In the genomic region with DNA sequence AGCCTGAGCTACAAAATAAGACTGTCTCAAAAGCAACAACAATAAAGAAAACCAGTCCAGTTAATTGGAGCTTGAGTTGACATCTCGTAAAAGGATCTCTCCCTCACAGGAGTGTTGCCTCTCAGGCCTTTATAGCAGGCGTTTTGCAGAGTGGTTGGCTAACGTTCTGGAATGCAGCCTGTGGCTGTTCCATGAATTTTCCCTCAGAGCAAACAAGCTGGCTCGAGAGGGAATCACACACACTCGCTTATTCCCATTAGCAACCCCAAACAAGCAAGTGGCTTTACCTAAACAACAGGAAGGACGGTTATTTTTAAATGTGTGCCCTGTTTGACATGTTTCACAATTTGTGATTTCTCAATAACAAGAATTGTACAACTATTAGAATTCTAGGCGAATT, we compare ENCODE assay signal across 8 mouse cellular contexts. TPM values are rescaled to one million over a fixed set of nuclear protein-coding genes. Genes with fewer than 3 reads are reported as not detected.
DNase-seq lines count a peak whose midpoint lies in the region; ATAC-seq lines count a peak whose summit lies in the region.
"Had no signal": no experiment of that assay in that cellular context is flagged by ENCODE, and none has a peak within 500 bp of the region (broad histone marks: within the 10 kb centered on the region; RNA-seq: fewer than 3 reads in every experiment).

No protein-coding gene starts in this region.

- no peaks in the 10 kb centered on the region for H3K27me3 ChIP-seq in midbrain, embryonic 13.5 days
- H3K27me3 ChIP-seq: embryonic facial prominence, embryonic 13.5 days had no signal

- H3K9me3 ChIP-seq in midbrain, embryonic 13.5 days, result no peaks in the 10 kb centered on the region
- H3K9me3 ChIP-seq: embryonic facial prominence, embryonic 13.5 days had no signal

- H3K4me2 ChIP-seq in midbrain, embryonic 13.5 days (replicated peaks), result no peak overlapping the region
- H3K4me2 ChIP-seq: embryonic facial prominence, embryonic 13.5 days had no signal

- H3K27ac ChIP-seq in midbrain, embryonic 13.5 days, result no peak overlapping the region
- H3K27ac ChIP-seq: embryonic facial prominence, embryonic 13.5 days had no signal

- no peak overlapping the region for H3K4me3 ChIP-seq in midbrain, embryonic 13.5 days (replicated peaks)
- H3K4me3 ChIP-seq: embryonic facial prominence, embryonic 13.5 days had no signal

- ATAC-seq in midbrain, embryonic 13.5 days, result no peak

- peaks cover 4% of the 10 kb centered on the region; the same call in 1 of the 2 replicates for H3K4me1 ChIP-seq in midbrain, embryonic 13.5 days (replicated peaks)
- H3K4me1 ChIP-seq: embryonic facial prominence, embryonic 13.5 days had no signal

- DNase-seq in urinary bladder, postnatal 25 days (ENCODE audit: low spot score), result peak; percentile 14
- DNase-seq in urinary bladder, adult 2 months (ENCODE audit: low spot score), result no peak
- DNase-seq in gonadal fat pad, adult 2 months (ENCODE audit: low read depth), result peak; percentile 23
- peak; percentile 17 for DNase-seq in kidney, postnatal 14 days
- no peak for DNase-seq in frontal cortex, postnatal 10 days (ENCODE audit: low spot score in 2 of 2)
- DNase-seq in spleen, postnatal 14 days (ENCODE audit: low spot score in 2 of 2), result no peak

- no peak overlapping the region for H3K9ac ChIP-seq in midbrain, embryonic 13.5 days (replicated peaks)
- H3K9ac ChIP-seq: embryonic facial prominence, embryonic 13.5 days had no signal

- WGBS in midbrain, embryonic 13.5 days, result 62% methylated on average over 7 of the region's 7 CpGs

- no peaks in the 10 kb centered on the region for H3K36me3 ChIP-seq in midbrain, embryonic 13.5 days
- H3K36me3 ChIP-seq: embryonic facial prominence, embryonic 13.5 days had no signal

RNA-seq across cellular contexts. Expression of a gene that starts 59.2 kb away (rescaled TPM):
- 50.0 and 53.2 TPM in 2 replicates for polyA plus RNA-seq in urinary bladder, adult 2 months (2012; rRNA removed)
- 24.8 and 35.4 TPM in 2 replicates for polyA plus RNA-seq in gonadal fat pad, adult 2 months (2012; rRNA removed)
- polyA plus RNA-seq in midbrain, embryonic 13.5 days (2015; fragmentation: Nextera tagmentation; extraction: Ambion mirVana), result 68.3 and 82.1 TPM in 2 replicates

Comparison
In these comparisons a context has a peak if more than half of its experiments do, and no peak if none do; other contexts are left out.
1. DNase-seq: peak in urinary bladder, postnatal 25 days (single experiment), gonadal fat pad, adult 2 months (single experiment) and kidney, postnatal 14 days (single experiment); none in urinary bladder, adult 2 months (single experiment), frontal cortex, postnatal 10 days (0 of 2) and spleen, postnatal 14 days (0 of 2).